Mouse (Mus musculus) embryo, embryonic 10.5 days (tissue): ENCODE data around the gene Wscd2.
"Not testable (repeated sequence)": the region's sequence is repeated elsewhere in the genome, so short reads cannot be mapped to it uniquely, and the experiment has no call there.

Experiments
- DNase-seq: peaks from one replicate; pipeline ENCODE4 v3.0.0-alpha.2; 2015; ENCODE audit warnings: low spot score

Wscd2 gene

DNA sequence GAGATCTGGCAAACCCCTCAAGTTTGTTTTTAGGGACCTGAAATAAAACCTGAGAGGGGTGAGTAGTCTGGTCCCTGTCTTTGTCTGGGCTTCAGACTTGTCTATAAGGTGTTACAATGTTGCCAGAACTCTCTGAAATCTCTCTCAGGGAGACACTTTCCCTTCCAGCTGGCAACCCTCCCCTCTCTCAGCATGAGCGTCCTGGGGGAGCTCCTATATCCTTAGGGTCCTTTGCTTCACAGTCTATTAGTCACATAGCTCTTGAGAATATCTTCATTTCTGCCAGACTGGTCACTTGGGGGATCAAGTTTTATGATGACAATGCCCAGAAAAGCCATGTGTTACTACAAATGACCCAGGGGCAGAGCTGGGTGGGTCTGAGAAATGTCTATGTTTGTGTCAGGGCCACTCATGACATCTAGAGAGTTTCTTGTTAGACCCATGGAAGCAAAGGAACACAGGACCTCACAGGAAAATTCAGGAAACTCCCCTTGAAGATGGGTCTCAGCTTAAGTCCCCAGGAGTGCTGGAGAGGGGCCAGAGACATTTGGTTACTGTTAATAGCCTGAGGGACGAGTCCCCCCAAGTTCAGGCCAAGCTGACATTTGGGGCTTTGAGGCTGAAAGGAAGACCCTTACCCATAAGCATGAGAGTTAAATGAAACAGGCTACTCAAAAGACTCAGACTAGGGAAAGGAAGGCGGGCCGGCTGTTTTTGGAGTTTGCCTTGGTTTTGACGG, 93.5 kb downstream of the Wscd2 start:
- no peak for DNase-seq

DNA sequence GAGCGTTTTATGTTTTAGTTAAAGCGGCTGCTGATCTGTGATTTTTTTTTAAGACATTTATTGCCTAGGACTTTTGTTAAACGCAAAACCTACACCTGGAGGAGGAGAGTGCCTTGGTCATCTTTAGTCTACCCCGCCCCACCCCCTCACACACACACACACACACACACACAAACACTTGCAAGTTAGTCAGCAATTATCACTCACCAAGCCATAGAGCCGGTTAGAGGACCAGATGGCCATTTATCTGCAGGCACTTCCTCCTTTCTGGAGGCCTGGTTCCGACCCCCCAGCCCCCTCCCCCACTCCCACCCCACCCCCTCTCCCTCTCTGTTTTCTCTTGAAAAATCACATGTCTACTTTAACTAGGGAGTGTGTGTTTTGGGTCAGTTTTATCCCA, 94.3 kb downstream of the Wscd2 start:
- peak; percentile 54 for DNase-seq

DNA sequence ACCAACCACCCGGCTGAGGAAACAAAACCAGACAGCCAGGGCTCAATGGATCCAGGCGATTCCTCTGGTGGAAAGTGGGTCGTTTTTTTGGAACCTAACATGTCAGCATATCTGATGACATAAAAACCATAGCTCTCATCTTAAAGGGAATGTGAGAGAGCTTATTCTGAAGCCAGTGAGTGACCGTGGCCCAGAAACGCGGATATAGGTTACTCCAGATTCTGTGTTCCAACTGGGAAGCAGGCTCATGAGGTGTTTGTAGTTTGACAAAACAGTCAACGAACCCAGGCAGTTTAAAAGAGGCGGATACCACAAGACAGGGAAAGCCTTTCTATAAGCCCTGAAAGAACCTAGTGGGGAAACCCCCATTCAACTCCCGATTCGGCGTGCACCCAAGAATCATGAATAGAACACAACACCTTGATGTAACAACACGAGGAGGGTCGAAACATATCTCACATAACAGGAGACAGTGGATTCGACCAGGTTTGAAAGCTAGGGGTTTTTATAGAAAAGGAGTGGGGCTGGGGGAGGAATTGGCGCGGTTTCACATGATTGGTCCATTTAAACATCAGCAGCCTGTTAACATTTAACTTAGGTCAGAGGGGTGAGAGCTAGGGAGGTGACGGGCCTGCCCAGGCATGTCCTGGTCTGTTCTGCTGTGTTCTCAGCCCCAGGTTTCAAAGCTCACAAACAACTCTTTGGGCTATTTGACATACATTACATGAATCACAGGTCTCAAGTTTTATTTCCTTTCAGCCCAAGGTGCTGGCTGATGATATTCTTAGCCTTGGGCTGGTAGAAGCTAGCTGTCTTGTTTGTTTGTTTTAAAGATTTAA, 95.7 kb downstream of the Wscd2 start:
- not testable (repeated sequence) for DNase-seq

DNA sequence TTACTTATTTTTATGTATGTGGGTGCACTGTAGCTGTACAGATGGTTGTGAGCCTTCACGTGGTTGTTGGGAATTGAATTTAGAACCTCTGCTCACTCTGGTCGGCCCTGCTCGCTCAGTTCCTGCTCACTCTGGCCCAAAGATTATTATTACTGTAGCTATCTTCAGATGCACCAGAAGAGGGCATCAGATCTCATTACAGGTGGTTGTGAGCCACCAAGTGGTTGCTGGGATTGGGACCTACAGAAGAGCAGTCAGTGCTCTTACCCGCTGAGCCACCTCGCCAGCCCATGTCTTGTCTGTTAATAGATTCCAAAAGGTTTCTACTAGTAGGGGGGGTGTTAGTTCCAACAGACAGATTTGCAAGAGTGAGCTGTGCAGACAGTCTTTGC, 96.3 kb downstream of the Wscd2 start:
- DNase-seq, result not testable (repeated sequence)

DNA sequence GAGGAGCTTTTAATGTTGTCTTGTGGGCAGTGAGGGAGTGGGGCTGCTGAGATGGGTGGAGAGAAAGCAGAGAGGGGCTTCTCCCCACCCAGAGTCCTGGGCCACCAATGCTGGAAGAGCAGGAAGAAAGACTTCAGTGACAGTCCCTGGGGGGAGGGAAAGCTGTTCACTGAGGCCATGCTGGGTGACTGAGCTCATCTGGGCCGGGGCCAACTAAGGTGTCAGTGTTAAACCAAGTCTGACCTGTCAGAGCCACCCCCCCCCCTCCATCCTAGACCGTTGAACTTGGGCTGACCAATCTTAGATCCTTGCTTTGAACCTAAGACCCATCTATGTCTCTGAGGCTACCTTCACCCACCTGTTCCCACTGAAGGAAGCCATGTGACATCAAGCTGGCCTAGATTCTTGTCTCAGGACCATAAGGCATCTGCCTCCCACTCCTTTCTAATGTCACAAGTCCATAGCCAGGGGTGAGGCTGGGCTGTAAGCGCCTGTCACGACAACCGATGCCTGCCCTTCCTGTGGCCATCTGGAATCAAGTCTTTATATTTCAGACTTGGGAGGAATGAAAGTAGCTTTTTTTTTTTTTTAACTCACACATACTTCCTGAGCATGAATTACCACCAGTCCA, 100.0 kb downstream of the Wscd2 start:
- no peak for DNase-seq

DNA sequence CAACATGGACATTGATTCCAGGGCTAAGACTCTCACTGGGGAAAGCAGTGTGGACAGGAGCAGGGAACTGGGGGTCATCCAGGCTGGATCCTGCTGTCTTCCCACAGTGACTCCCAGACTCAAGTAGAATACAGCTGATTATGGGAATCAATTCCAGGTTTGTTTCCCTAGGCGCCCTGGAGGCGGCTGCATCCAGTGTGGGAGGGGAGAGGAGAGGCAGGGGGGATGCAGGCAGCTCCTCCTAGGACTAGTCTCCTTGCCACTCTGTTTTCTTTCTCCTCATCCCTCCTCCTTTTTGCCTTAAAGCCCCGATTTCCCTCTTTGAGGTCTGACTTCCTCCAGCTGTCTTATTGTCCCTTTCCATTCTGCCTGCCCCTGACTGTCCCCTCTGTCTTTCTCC, 101.0 kb downstream of the Wscd2 start:
- peak; percentile 39 for DNase-seq

DNA sequence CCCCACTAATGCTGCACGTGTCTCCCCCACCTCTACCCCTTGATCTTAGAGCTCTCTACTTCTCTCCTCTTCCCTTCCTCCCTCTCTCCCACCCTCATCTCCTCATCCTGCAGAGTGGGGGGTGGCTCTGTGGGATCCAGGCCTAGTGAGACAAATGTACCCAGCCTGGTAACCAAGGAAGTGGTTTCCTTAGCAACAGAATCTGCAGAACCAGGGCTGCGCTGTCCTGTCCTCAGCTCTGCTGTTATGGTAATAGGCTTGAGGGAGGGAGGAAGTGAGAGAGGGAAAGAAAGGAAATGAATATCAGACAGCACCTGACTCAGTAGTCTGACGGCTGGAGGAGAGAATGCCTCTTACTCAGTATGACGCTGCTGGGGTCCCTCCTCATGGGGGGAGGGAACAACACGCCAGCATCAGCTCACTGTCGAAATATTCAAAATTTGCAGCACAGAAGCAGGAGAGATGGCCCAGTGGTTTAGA, 101.7 kb downstream of the Wscd2 start:
- peak; percentile 71 for DNase-seq

DNA sequence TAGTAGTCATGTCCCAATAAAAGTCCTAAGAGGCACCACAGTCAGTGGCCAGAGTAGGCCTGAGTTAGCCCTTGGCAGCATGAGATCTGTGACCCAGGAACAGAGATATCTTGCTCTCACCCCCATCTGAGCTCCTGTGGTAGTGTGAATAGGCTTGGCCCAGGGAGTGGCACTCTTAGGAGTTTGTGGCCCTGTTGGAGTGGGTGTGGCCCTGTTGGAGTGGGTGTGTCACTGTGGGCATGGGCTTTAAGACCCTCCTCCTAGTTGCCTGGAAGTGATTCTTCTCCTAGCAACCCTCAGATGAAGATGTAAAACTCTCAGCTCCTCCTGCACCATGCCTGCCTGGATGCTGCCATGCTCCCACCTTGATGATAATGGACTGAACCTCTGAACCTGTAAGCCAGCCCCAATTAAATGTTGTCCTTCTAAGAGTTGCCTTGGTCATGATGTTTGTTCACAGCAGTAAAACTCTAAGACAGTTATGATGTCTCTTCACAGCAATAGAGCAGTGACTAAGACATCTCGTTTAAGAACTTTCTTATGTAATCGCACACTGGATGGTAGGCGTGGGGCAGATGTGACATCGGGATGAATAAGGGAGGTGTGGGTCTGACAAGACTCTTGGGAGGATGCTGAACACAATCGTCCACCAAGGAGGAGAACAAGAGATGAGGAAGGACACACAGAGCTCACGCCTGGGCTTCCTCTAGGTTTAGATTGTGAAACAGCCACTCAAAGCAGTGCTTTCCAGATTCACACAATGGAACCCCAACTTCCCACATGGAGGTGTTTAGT, 104.0 kb downstream of the Wscd2 start:
- no peak for DNase-seq

DNA sequence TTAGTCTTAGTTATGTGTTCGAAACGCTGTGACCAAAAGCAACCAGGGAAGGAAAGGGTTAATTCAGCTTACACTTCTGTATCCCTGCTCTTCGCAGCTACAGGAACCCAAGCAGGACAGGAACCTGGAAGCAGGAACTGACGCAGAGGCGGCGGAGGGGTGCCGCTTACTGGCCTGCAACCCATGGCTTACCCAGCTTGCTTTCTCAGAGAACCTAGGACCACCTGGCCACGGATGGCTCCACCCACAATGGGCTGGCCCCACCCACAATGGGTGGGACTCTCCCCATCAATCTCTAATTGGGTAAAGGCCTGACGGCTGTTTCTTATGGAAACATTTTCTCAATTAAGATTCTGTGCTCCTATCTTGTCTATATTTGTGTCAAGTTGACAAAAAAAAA, 106.1 kb downstream of the Wscd2 start:
- DNase-seq, result no peak

DNA sequence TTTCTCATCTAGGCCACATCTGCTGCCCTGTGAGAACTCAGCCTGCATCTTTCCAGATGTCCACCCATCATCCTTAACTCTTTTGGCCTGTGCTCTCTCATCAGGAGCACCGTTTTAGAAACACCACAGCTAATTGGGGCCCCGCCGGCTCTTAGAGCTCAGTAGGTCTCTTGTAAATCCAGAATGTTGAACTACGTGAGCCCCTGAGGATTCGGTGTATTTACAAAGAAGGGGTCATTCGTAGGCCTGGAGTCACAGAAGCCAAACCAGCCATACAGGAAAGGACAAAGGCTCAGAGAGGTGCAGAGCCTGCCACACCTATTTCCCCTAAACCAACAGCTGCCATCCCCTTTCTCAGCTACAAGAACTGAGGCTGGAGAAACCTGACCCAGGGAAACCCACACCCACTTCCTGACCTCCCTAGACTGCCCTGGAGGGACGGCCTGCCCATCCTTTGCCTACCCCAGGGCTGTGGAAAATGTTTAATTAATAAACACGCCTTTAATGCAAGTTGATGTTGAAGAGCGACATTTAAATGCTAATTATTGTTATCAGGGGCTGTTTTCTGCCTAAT, 106.7 kb downstream of the Wscd2 start:
- DNase-seq, result no peak

DNA sequence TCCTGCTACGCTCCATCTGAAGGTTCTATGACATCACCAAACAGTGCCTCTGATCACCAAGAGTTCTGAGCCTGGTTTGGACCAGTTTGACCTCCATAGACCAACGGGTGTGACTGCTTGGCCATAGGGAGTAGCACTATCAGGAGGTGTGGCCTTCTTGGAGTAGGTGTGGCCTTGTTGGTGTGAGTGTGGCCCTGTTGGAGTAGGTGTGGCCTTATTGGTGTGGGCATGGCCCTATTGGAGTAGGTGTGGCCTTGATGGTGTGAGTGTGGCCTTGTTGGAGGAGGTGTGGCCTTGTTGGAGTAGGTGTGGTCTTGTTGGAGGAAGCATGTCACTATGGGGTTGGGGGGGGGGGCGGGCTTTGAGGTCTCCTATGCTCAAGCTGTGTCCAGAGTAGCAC, 110.0 kb downstream of the Wscd2 start:
- no peak for DNase-seq

DNA sequence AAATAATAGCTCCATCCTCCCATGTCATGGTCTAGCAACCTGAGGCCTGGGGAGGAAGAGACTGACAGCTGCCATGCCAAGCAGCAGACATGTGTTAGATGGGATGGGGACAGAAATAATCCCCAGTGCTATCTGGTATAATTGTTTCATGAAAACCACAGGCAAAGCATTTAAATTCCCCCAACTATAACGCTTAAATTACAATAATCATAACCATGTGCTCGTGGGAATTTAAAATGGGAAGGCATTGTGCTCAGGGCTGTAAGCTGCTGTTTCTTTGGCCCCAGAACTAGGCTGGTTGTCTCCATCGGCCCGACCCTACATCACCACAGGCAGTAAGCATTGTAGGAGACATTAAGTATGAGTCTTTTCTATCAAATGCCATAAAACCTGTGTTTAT, 110.7 kb downstream of the Wscd2 start:
- no peak for DNase-seq

DNA sequence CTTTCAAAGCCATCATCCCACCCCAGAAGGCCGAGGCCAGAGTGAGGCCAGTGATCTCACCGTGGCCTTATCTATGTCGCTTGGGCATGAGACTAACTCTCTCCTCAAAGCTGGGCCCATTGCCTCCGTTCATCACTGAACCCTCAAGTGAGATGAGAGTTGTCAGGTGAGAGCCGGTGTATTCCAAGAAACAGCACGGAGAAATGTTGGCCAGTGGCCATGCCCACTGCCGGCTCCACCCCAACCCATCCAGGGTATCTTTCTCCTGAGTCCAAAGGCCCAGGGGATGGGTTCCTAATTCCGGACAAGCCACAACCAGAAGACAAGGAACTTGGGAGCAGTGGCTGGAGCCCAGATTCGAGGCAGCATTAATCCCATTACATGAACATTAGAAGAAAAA, 113.3 kb downstream of the Wscd2 start:
- no peak for DNase-seq

DNA sequence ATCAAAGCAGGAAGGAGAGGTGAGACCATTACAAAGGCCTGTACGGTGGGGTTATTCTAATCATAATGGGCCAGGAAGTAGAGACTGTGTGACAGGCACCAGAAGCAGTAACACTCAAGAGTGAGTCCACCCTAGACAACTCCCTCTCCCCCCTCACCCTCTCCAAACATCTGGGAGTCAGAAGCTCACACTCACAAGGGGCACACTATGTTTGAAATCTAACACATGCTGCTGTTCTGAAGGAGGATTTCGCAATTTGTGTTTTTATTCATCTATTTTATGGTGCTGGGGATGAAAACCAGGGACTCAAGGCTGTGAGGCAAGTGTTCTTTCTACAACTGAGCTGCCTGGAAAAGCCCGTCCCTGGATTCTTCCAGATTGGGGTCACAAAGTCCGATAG, 114.6 kb downstream of the Wscd2 start:
- DNase-seq, result no peak

DNA sequence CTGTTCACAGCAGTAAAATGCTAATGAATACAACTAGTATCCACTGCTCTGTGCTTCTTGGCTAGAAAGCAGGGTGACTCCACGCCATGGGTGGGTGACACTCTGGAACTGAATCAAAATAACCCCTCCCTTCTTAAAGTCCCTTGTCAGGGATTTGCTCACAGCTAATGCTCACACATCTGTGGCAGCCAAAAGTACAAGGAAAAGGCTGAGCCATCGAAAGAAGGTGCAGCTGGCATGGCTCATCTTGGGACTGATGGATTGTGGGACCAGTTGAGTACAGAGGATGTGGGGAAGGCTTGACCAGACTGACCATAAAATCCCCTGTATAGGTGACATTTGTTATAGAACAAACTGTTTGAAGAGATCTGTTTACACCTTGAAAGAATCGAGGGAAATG, 116.0 kb downstream of the Wscd2 start:
- DNase-seq, result no peak

DNA sequence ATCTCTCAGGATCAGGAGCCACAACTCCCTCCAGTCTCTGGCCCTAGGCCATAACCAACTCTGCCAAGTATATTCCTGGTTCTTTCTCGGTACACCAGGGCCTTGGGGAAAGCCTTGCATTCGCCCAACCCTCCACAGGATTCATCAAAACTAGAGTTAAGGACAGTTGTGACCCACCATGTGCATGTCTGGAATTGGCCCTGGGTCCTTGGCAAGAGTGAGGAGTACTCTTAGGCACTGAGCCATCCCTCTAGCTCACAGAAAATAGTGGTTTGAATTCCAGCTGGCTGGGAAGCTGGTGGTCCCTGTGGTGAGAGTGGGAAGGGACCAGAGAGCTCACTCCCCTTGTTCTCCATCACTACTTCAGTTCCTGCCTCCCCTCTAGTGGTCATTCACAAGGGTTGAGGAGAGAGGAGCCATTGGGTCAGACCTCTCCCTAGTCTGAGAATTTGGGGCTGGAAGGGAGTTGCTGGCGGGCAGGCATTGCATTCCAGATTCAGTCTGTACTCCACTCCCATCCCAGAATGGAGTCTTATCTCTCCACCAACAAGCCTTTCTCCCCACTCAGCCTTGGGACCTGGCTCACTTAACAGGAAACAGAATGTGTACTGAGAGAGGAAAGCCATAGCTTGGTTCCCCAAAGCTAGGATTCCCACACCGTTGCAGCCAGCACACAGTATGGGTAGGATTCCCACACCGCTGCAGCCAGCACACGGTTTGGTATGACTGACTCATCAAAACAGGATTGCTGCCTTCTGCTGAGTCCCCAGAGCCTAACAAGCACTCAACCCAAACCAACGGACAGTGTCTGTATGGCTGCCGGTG, 117.0 kb downstream of the Wscd2 start:
- DNase-seq, result no peak

DNA sequence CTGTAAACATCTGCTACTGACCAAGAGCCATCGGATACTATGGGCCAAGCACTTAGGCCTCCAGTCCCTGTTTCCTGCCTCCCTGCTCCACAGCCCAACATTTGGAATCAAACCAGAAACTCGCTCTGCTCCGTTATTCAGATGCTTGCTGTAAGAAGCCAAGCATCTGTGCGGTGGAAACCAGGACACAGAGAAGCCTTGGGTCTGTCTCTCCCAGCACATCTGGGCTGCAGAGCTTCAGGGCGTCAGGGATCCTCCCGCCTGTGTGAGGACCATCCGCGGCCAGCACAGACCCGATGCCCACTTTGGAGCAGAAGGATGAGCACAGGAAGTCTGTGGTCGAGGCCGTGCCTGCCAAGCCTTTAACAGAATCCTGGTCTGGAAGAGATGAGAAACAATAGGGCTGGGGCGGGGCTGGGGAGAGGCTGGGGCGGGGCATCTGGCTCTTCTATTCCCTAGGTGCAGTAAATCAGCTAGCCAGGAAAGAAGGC, 117.9 kb downstream of the Wscd2 start:
- DNase-seq, result peak; percentile 71

DNA sequence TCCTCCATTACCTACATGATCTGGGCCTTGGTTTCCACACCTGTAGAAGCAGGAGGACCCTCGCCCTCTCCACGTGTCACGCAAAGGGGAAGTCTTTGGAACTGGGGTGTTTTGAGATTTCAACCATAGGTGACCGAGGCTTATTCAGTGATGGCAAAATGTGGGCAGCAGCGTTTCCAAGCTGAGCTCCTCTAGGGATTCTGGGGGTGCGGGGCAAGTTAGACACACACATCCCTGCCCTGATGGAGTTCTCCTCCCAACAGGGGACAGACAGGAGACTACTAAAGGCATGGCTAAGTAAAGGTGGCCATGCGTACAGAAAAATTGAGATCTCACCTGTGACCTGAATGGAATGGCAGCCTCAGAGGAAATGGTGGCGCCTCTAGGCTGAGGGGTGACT, 118.4 kb downstream of the Wscd2 start:
- no peak for DNase-seq

DNA sequence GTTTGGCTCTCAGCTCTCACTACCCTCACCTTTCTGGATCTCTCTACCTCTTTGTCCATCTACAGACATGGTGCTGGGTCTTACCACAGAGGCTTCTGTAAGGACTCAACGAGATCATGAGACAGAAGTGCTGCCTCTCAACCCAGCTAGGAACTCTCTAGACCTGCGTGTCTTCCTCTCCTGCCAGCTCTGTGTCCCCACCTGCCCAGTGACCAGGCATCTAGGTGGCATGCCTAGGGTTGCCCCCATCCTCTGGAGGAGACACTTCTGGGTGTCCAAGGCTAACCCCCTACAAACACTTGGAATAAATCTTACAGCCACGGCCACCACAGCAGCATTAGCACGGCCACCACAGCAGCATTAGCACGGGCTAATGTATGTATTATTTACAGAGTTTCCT, 119.8 kb downstream of the Wscd2 start:
- DNase-seq, result no peak

DNA sequence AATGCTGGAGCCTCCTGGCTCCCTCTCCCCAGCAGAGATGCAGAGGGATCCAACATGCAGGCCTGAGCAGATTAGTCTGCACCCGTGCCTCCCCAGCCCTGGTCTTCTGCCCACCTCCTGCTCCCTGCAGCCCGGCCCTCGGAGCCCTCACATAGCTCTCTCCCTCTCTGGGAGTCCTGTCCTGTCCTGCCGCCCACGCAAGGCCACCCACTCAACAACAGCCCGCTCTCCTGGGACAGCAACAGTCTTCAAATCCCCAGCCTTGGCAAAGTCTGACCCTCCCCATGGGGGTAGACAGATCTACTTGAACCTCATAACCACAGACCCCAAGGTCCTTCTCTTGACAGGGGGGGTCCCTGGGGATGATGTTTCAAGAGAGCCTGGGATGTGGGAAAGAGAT, 120.4 kb downstream of the Wscd2 start:
- no peak for DNase-seq

DNA sequence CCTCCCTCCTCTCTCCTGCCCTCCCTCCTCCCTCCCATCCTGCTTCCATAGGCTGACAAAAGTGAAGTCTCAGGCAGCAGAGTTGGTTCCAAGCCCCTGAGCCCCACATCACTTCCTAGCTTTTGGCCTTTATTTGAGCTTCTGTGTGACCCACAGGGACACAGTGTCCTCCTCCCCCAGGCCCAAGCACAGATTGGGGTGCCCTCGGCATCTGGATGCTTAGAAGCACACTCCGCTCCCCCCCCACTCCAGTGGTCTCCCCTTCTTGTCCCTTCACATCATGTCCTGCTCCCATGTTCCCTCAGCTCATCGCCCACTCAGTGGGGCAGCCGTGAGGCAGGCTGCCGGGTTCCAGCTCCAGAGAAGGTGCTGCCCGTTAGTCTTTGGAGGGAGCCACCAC, 121.0 kb downstream of the Wscd2 start:
- DNase-seq, result no peak
